Mouse (Mus musculus) adrenal gland (tissue): ENCODE data around the gene Spta1.

ENCODE experiments used
- intact Hi-C: fragments of 180-260 bp; cut with DNase I; formaldehyde crosslinking; loops from one replicate; pipeline ENCODE4 v1.15.1; 2025
- long read RNA-seq, 2 experiments: library from polyadenylated mRNA; unstranded; transcript quantifications; one replicate each; pipeline ENCODE4 v2.0.0; 2020; ENCODE audit warnings: borderline replicate concordance in 1 of 2; ENCODE audit not compliant: insufficient replicate concordance in 1 of 2

Gene Spta1
- long read RNA-seq, experiment 1, result 0 reads
- long read RNA-seq, experiment 2, result 0 reads

- intact Hi-C loops, result no loop called here
Observed at GRCm38 (mm10) chr1:174172605-174173004, at the start of gene Spta1. TSS of gene Spta1 (plus strand) at chr1:174172776.

GRCm38 (mm10) chr1:174131217-174131616 is 41.4 kb upstream of the Spta1 start, which contains the start of gene Olfr424:
TSS of gene Olfr424 (plus strand) at chr1:174131517.
- intact Hi-C loops, result no loop called here

- intact Hi-C loops, result no loop called here
Observed at GRCm38 (mm10) chr1:174131999-174132398, 40.6 kb upstream of the Spta1 start.

- intact Hi-C loops, result no loop called here
Observed at GRCm38 (mm10) chr1:174141384-174141783, 31.2 kb upstream of the Spta1 start.

- intact Hi-C loops, result no loop called here
Observed at GRCm38 (mm10) chr1:174146696-174147095, 25.9 kb upstream of the Spta1 start.

GRCm38 (mm10) chr1:174149289-174149688 is 23.3 kb upstream of the Spta1 start:
- intact Hi-C loops, result no loop called here

GRCm38 (mm10) chr1:174155333-174155732 is 17.2 kb upstream of the Spta1 start, which contains the start of gene Olfr420:
TSS of gene Olfr420 (plus strand) at chr1:174155633.
- intact Hi-C loops, result no loop called here

- intact Hi-C loops, result no loop called here
Observed at GRCm38 (mm10) chr1:174157622-174158021, 15.0 kb upstream of the Spta1 start.

- intact Hi-C loops, result no loop called here
Observed at GRCm38 (mm10) chr1:174158512-174158911, 14.1 kb upstream of the Spta1 start.

GRCm38 (mm10) chr1:174159095-174159494 is 13.5 kb upstream of the Spta1 start:
- intact Hi-C loops, result no loop called here

GRCm38 (mm10) chr1:174169024-174169423 is 3.6 kb upstream of the Spta1 start:
- intact Hi-C loops, result loop anchor here (5.0 kb wide), 1 partner anchor 298 kb away; no protein-coding TSS in a partner anchor

- intact Hi-C loops, result no loop called here
Observed at GRCm38 (mm10) chr1:174170706-174171501, 1.7 kb upstream of the Spta1 start.

- intact Hi-C loops, result no loop called here
Observed at GRCm38 (mm10) chr1:174171537-174171936, 1.0 kb upstream of the Spta1 start.

- intact Hi-C loops, result no loop called here
Observed at GRCm38 (mm10) chr1:174204699-174205098, 32.1 kb downstream of the Spta1 start.

GRCm38 (mm10) chr1:174212286-174212685 is 39.7 kb downstream of the Spta1 start:
- intact Hi-C loops, result no loop called here

GRCm38 (mm10) chr1:174215270-174216038 is 42.9 kb downstream of the Spta1 start:
- intact Hi-C loops, result no loop called here

GRCm38 (mm10) chr1:174216528-174217204 is 44.1 kb downstream of the Spta1 start:
- intact Hi-C loops, result no loop called here

GRCm38 (mm10) chr1:174239916-174240315 is 67.3 kb downstream of the Spta1 start:
- intact Hi-C loops, result no loop called here

GRCm38 (mm10) chr1:174244621-174245020 is 72.0 kb downstream of the Spta1 start:
- intact Hi-C loops, result no loop called here

GRCm38 (mm10) chr1:174246080-174246479 is 73.5 kb downstream of the Spta1 start:
- intact Hi-C loops, result no loop called here

GRCm38 (mm10) chr1:174247170-174247569 is 74.6 kb downstream of the Spta1 start:
- intact Hi-C loops, result no loop called here

- intact Hi-C loops, result no loop called here
Observed at GRCm38 (mm10) chr1:174250376-174250775, 77.8 kb downstream of the Spta1 start.
